Mouse (Mus musculus): Measurements from ENCODE around the gene Smad5. TPM values are rescaled to one million over a fixed set of nuclear protein-coding genes. Genes with fewer than 3 reads are reported as not detected.

Smad5 gene
- polyA plus RNA-seq, 1 experiment from 2014 or later: 33.4 TPM

- POLR2A ChIA-PET: interaction anchor here (0.6 kb wide), 1 partner anchor 9 kb away, joined by 4 read pairs; no protein-coding TSS in a partner anchor
- no peaks in the 10 kb centered on the region for H3K27me3 ChIP-seq
- TF ChIP-seq CTCF (IDR thresholded peaks at IDR 0.05): no peak
- CTCF ChIA-PET: interaction anchor here (0.6 kb wide), 1 partner anchor 25 kb away, joined by 3 read pairs; no protein-coding TSS in a partner anchor
- ATAC-seq: no peak
- in situ Hi-C loops (cut with MboI; ENCODE audit: low pct_unique_long_range_greater_than_20kb): no loop called here
- no peak for DNase-seq (ENCODE audit: low read depth, low spot score)
Observed at GRCm38 (mm10) chr13:56734617-56735016, 31.8 kb downstream of the Smad5 start.

- ATAC-seq (no peak), DNase-seq (ENCODE audit: low read depth, low spot score) (no peak)
- H3K27me3 ChIP-seq: no peaks in the 10 kb centered on the region
- in situ Hi-C loops (cut with MboI; ENCODE audit: low pct_unique_long_range_greater_than_20kb): no loop called here
- CTCF ChIA-PET: no interaction called here
- peak; percentile 63 for TF ChIP-seq CTCF (IDR thresholded peaks at IDR 0.05)
- POLR2A ChIA-PET: no interaction called here
Observed at GRCm38 (mm10) chr13:56735212-56735875, 32.5 kb downstream of the Smad5 start.

- H3K27me3 ChIP-seq: no peaks in the 10 kb centered on the region
- no peak for TF ChIP-seq CTCF (IDR thresholded peaks at IDR 0.05)
- POLR2A ChIA-PET: no interaction called here
- CTCF ChIA-PET: interaction anchor here (1.1 to 1.9 kb wide), 2 partner anchors 15 to 31 kb away, joined by 3 to 5 read pairs; no protein-coding TSS in a partner anchor
- ATAC-seq (no peak), DNase-seq (ENCODE audit: low read depth, low spot score) (no peak)
- in situ Hi-C loops (cut with MboI; ENCODE audit: low pct_unique_long_range_greater_than_20kb): no loop called here
Observed at GRCm38 (mm10) chr13:56739556-56739955, 36.7 kb downstream of the Smad5 start.

- no peak for TF ChIP-seq CTCF (IDR thresholded peaks at IDR 0.05)
- in situ Hi-C loops (cut with MboI; ENCODE audit: low pct_unique_long_range_greater_than_20kb): loop anchor here (5.0 kb wide), 1 partner anchor 78 kb away; no protein-coding TSS in a partner anchor
- ChIA-PET POLR2A (no interaction called here), CTCF (interaction anchor here (1.7 kb wide), 1 partner anchor 11 kb away, joined by 4 read pairs; no protein-coding TSS in a partner anchor)
- no peak for ATAC-seq
- no peak for DNase-seq (ENCODE audit: low read depth, low spot score)
- no peaks in the 10 kb centered on the region for H3K27me3 ChIP-seq
Observed at GRCm38 (mm10) chr13:56740496-56740895, 37.7 kb downstream of the Smad5 start.

- ChIA-PET POLR2A (interaction anchor here (0.5 kb wide), 1 partner anchor 36 kb away, joined by 4 read pairs; no protein-coding TSS in a partner anchor), CTCF (interaction anchor here (1.7 kb wide), 1 partner anchor 9 kb away, joined by 4 read pairs; no protein-coding TSS in a partner anchor)
- no peaks in the 10 kb centered on the region for H3K27me3 ChIP-seq
- ATAC-seq (no peak), DNase-seq (ENCODE audit: low read depth, low spot score) (no peak)
- in situ Hi-C loops (cut with MboI; ENCODE audit: low pct_unique_long_range_greater_than_20kb): loop anchor here (5.0 kb wide), 1 partner anchor 79 kb away; no protein-coding TSS in a partner anchor
- no peak for TF ChIP-seq CTCF (IDR thresholded peaks at IDR 0.05)
Observed at GRCm38 (mm10) chr13:56741691-56742090, 38.9 kb downstream of the Smad5 start.

- no peaks in the 10 kb centered on the region for H3K27me3 ChIP-seq
- no peak for TF ChIP-seq CTCF (IDR thresholded peaks at IDR 0.05)
- DNase-seq (ENCODE audit: low read depth, low spot score) (no peak), ATAC-seq (no peak)
- POLR2A ChIA-PET: no interaction called here
- in situ Hi-C loops (cut with MboI; ENCODE audit: low pct_unique_long_range_greater_than_20kb): loop anchor here (5.0 kb wide), 1 partner anchor 80 kb away; no protein-coding TSS in a partner anchor
- CTCF ChIA-PET: no interaction called here
Observed at GRCm38 (mm10) chr13:56742325-56742901, 39.6 kb downstream of the Smad5 start.

GRCm38 (mm10) chr13:56746739-56747532, 44.1 kb downstream of the Smad5 start:
- TF ChIP-seq CTCF (IDR thresholded peaks at IDR 0.05): no peak
- no peaks in the 10 kb centered on the region for H3K27me3 ChIP-seq
- no peak for ATAC-seq
- in situ Hi-C loops (cut with MboI; ENCODE audit: low pct_unique_long_range_greater_than_20kb): no loop called here
- CTCF ChIA-PET: interaction anchor here (0.9 kb wide), 1 partner anchor 12 kb away, joined by 3 read pairs; no protein-coding TSS in a partner anchor
- no peak for DNase-seq (ENCODE audit: low read depth, low spot score)
- POLR2A ChIA-PET: no interaction called here

GRCm38 (mm10) chr13:56747554-56747953, 44.7 kb downstream of the Smad5 start:
- ATAC-seq (no peak), DNase-seq (ENCODE audit: low read depth, low spot score) (no peak)
- ChIA-PET POLR2A (no interaction called here), CTCF (no interaction called here)
- in situ Hi-C loops (cut with MboI; ENCODE audit: low pct_unique_long_range_greater_than_20kb): no loop called here
- no peaks in the 10 kb centered on the region for H3K27me3 ChIP-seq
- no peak for TF ChIP-seq CTCF (IDR thresholded peaks at IDR 0.05)

- H3K27me3 ChIP-seq: no peaks in the 10 kb centered on the region
- ATAC-seq (no peak), DNase-seq (ENCODE audit: low read depth, low spot score) (no peak)
- CTCF ChIA-PET: interaction anchor here (2.1 kb wide), 1 partner anchor 9 kb away, joined by 5 read pairs; no protein-coding TSS in a partner anchor
- in situ Hi-C loops (cut with MboI; ENCODE audit: low pct_unique_long_range_greater_than_20kb): no loop called here
- no peak for TF ChIP-seq CTCF (IDR thresholded peaks at IDR 0.05)
- POLR2A ChIA-PET: no interaction called here
Observed at GRCm38 (mm10) chr13:56749377-56749776, 46.6 kb downstream of the Smad5 start.

- ChIA-PET POLR2A (no interaction called here), CTCF (interaction anchor here (1.5 kb wide), 1 partner anchor 11 kb away, joined by 4 read pairs; no protein-coding TSS in a partner anchor)
- in situ Hi-C loops (cut with MboI; ENCODE audit: low pct_unique_long_range_greater_than_20kb): loop anchor here (5.0 kb wide), 1 partner anchor 189 kb away; no protein-coding TSS in a partner anchor
- TF ChIP-seq CTCF (IDR thresholded peaks at IDR 0.05): no peak
- ATAC-seq (no peak), DNase-seq (ENCODE audit: low read depth, low spot score) (no peak)
- no peaks in the 10 kb centered on the region for H3K27me3 ChIP-seq
Observed at GRCm38 (mm10) chr13:56751774-56752173, 49.0 kb downstream of the Smad5 start.

Measured in Patski (cell line).